Mouse (Mus musculus): Measurements from ENCODE around the gene Itgbl1.

DNA sequence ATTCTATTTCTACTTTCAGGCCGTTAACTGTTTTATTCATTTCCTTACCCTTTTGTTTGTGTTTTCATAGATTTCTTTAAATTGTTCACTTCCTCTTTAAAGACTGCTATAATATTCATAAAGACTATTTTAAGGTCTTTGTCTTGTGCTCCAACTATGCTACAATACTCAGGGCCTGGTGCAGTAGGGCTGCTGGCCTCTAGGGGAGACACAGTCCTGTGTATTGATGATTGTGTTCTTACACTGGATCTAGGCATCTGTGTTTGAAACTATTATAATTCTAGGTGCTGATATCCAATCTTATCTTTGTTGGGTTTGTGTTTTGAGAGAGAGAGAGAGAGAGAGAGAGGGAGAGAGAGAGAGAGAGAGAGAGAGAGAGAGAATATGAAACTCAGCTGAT is 268.1 kb downstream of the Itgbl1 start:
- TF ChIP-seq GATA1 (IDR thresholded peaks at IDR 0.05; ENCODE audit: low read length), result no peak
- no peak for TF ChIP-seq TAL1 (IDR thresholded peaks at IDR 0.05; ENCODE audit: low read length)

Measured in erythroblast, embryonic 14.5 days (primary cell).